Mouse (Mus musculus): ENCODE measurements around the gene Dram1. TPM values are rescaled to one million over a fixed set of nuclear protein-coding genes. Genes with fewer than 3 reads are reported as not detected.

The Dram1 gene
- polyA plus RNA-seq, 1 experiment from 2014 or later = 0.44 TPM

DNA sequence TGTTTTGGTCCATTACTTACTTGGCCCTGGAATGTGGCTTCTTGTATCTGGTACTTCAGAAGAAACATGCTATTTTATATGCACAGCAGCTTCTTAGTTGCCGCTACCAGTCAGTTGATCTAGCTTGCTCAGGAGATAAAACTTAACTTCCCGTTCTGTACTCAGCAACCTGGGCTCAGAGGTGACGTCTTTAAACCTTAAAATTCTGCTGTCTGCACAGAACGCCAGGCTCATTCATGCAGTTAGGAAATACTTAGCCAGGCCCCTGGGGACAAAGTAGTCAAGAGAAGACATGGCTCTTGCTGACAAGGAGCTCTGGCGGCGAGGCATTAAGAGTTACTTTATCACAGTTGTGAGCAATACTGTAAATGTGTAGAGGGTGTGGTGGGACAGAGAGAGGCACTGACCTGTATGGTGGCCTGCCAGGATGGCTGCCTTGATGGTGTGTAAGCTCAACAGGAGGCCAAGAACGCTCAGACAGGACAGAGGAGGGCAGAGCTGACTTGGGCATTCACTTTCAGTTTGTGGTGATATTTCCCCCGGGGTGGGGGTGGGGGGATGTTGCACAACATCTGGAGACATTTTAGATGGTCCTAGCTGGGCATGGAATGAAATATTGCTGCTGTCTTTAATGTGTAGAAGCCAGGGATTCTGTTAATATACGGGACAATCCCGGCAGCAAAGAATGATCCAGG is 11.4 kb upstream of the Dram1 start:
- Histone ChIP-seq H3K9me3 (replicated peaks; ENCODE audit: control insufficient read depth, low read length) (no peaks in the 10 kb centered on the region), H3K36me3 (ENCODE audit: control insufficient read depth, insufficient read depth, low read length) (no peaks in the 10 kb centered on the region), H3K4me1 (ENCODE audit: control insufficient read depth, insufficient read depth, low read length) (no peaks in the 10 kb centered on the region; the same call in 1 of the 2 replicates), H3K27ac (ENCODE audit: low read depth, low read length) (no peak overlapping the region), H3K9ac (ENCODE audit: low read length) (no peak overlapping the region), H3K4me2 (ENCODE audit: low read length) (no peak overlapping the region), H3K27me3 (replicated peaks; ENCODE audit: control insufficient read depth, insufficient read depth, low read length) (no peaks in the 10 kb centered on the region), H3K4me3 (ENCODE audit: low read depth, low read length) (no peak overlapping the region)
- no peak for ATAC-seq
- 72% methylated on average over 10 of the region's 10 CpGs for WGBS
- DNase-seq (ENCODE audit: low spot score) = no peak

- ATAC-seq (no peak), DNase-seq (ENCODE audit: low spot score) (no peak)
- Histone ChIP-seq H3K27ac (ENCODE audit: low read depth, low read length) (no peak overlapping the region), H3K4me3 (ENCODE audit: low read depth, low read length) (no peak overlapping the region), H3K27me3 (replicated peaks; ENCODE audit: control insufficient read depth, insufficient read depth, low read length) (no peaks in the 10 kb centered on the region), H3K36me3 (ENCODE audit: control insufficient read depth, insufficient read depth, low read length) (no peaks in the 10 kb centered on the region), H3K4me2 (ENCODE audit: low read length) (no peak overlapping the region), H3K9ac (ENCODE audit: low read length) (no peak overlapping the region), H3K4me1 (ENCODE audit: control insufficient read depth, insufficient read depth, low read length) (no peaks in the 10 kb centered on the region; the same call in 1 of the 2 replicates), H3K9me3 (replicated peaks; ENCODE audit: control insufficient read depth, low read length) (no peaks in the 10 kb centered on the region)
- WGBS = 64% methylated on average over 4 of the region's 4 CpGs
These were observed 10.7 kb upstream of the Dram1 start for GRCm38 (mm10) chr10:88389576-88389975.

GRCm38 (mm10) chr10:88386251-88386650 is 7.4 kb upstream of the Dram1 start:
- 78% methylated on average over 6 of the region's 6 CpGs for WGBS
- H3K4me2 ChIP-seq (ENCODE audit: low read length) = no peak overlapping the region
- H3K36me3 ChIP-seq (ENCODE audit: control insufficient read depth, insufficient read depth, low read length) = no peaks in the 10 kb centered on the region
- no peak overlapping the region for H3K9ac ChIP-seq (ENCODE audit: low read length)
- ATAC-seq = no peak
- H3K27me3 ChIP-seq (replicated peaks; ENCODE audit: control insufficient read depth, insufficient read depth, low read length) = no peaks in the 10 kb centered on the region
- no peak overlapping the region for H3K4me3 ChIP-seq (ENCODE audit: low read depth, low read length)
- DNase-seq (ENCODE audit: low spot score) = no peak
- H3K27ac ChIP-seq (ENCODE audit: low read depth, low read length) = no peak overlapping the region
- no peaks in the 10 kb centered on the region for H3K9me3 ChIP-seq (replicated peaks; ENCODE audit: control insufficient read depth, low read length)
- H3K4me1 ChIP-seq (ENCODE audit: control insufficient read depth, insufficient read depth, low read length) = peaks cover under 1% of the 10 kb centered on the region; the same call in 1 of the 2 replicates

GRCm38 (mm10) chr10:88385758-88386157 is 6.9 kb upstream of the Dram1 start:
- WGBS = 75% methylated on average over 6 of the region's 6 CpGs
- peaks cover 2% of the 10 kb centered on the region for H3K4me1 ChIP-seq (ENCODE audit: control insufficient read depth, insufficient read depth, low read length)
- DNase-seq (ENCODE audit: low spot score) (no peak), ATAC-seq (no peak)
- H3K4me3 ChIP-seq (ENCODE audit: low read depth, low read length) = no peak overlapping the region
- H3K9me3 ChIP-seq (replicated peaks; ENCODE audit: control insufficient read depth, low read length) = no peaks in the 10 kb centered on the region
- H3K27ac ChIP-seq (ENCODE audit: low read depth, low read length) = no peak overlapping the region
- no peak overlapping the region for H3K9ac ChIP-seq (ENCODE audit: low read length)
- H3K27me3 ChIP-seq (replicated peaks; ENCODE audit: control insufficient read depth, insufficient read depth, low read length) = no peaks in the 10 kb centered on the region
- no peaks in the 10 kb centered on the region for H3K36me3 ChIP-seq (ENCODE audit: control insufficient read depth, insufficient read depth, low read length)
- H3K4me2 ChIP-seq (ENCODE audit: low read length) = no peak overlapping the region

GRCm38 (mm10) chr10:88385290-88385689 is 6.4 kb upstream of the Dram1 start:
- no peak overlapping the region for H3K27ac ChIP-seq (ENCODE audit: low read depth, low read length)
- H3K4me1 ChIP-seq (ENCODE audit: control insufficient read depth, insufficient read depth, low read length) = peaks cover 4% of the 10 kb centered on the region
- H3K9ac ChIP-seq (ENCODE audit: low read length) = no peak overlapping the region
- 92% methylated on average over 11 of the region's 11 CpGs for WGBS
- DNase-seq (ENCODE audit: low spot score) (no peak), ATAC-seq (no peak)
- no peak overlapping the region for H3K4me2 ChIP-seq (ENCODE audit: low read length)
- H3K4me3 ChIP-seq (ENCODE audit: low read depth, low read length) = no peak overlapping the region
- no peaks in the 10 kb centered on the region for H3K36me3 ChIP-seq (ENCODE audit: control insufficient read depth, insufficient read depth, low read length)
- no peaks in the 10 kb centered on the region for H3K27me3 ChIP-seq (replicated peaks; ENCODE audit: control insufficient read depth, insufficient read depth, low read length)
- H3K9me3 ChIP-seq (replicated peaks; ENCODE audit: control insufficient read depth, low read length) = no peaks in the 10 kb centered on the region

GRCm38 (mm10) chr10:88384081-88384480 is 5.2 kb upstream of the Dram1 start:
- WGBS = 67% methylated on average over 5 of the region's 5 CpGs
- no peaks in the 10 kb centered on the region for H3K36me3 ChIP-seq (ENCODE audit: control insufficient read depth, insufficient read depth, low read length)
- H3K9ac ChIP-seq (ENCODE audit: low read length) = no peak overlapping the region
- DNase-seq (ENCODE audit: low spot score) (no peak), ATAC-seq (no peak)
- H3K9me3 ChIP-seq (replicated peaks; ENCODE audit: control insufficient read depth, low read length) = no peaks in the 10 kb centered on the region
- peaks cover 7% of the 10 kb centered on the region for H3K4me1 ChIP-seq (ENCODE audit: control insufficient read depth, insufficient read depth, low read length)
- H3K4me2 ChIP-seq (ENCODE audit: low read length) = no peak overlapping the region
- H3K27ac ChIP-seq (ENCODE audit: low read depth, low read length) = no peak overlapping the region
- no peaks in the 10 kb centered on the region for H3K27me3 ChIP-seq (replicated peaks; ENCODE audit: control insufficient read depth, insufficient read depth, low read length)
- H3K4me3 ChIP-seq (ENCODE audit: low read depth, low read length) = no peak overlapping the region

DNA sequence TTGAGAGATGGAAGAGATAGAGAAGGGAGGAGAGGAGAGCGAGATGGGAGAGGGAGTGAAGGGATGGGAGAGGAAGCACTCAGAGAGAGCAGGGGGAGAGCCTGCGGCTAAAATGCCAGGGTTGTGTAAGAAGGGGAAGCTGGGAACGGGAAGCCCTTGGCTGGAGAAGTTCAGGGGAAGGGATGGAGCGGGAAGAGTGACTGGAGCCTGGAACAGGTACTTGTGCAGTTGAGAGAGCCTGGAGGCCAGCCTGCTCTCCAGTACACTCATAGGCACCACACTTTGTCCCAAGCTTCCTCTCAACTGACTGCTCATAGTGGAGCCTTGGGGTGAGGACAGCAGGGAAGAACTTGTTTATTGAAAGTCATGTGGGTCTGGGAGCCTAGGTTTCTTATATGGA is 4.6 kb upstream of the Dram1 start:
- Histone ChIP-seq H3K4me3 (ENCODE audit: low read depth, low read length) (no peak overlapping the region), H3K9me3 (replicated peaks; ENCODE audit: control insufficient read depth, low read length) (no peaks in the 10 kb centered on the region), H3K27me3 (replicated peaks; ENCODE audit: control insufficient read depth, insufficient read depth, low read length) (no peaks in the 10 kb centered on the region), H3K27ac (ENCODE audit: low read depth, low read length) (no peak overlapping the region), H3K4me2 (ENCODE audit: low read length) (no peak overlapping the region), H3K4me1 (ENCODE audit: control insufficient read depth, insufficient read depth, low read length) (peaks cover 7% of the 10 kb centered on the region), H3K9ac (ENCODE audit: low read length) (no peak overlapping the region), H3K36me3 (ENCODE audit: control insufficient read depth, insufficient read depth, low read length) (no peaks in the 10 kb centered on the region)
- DNase-seq (ENCODE audit: low spot score) (no peak), ATAC-seq (no peak)
- 74% methylated on average over 4 of the region's 4 CpGs for WGBS

GRCm38 (mm10) chr10:88382009-88382408 is 3.1 kb upstream of the Dram1 start:
- WGBS = 88% methylated on average over 6 of the region's 6 CpGs
- Histone ChIP-seq H3K27me3 (replicated peaks; ENCODE audit: control insufficient read depth, insufficient read depth, low read length) (no peaks in the 10 kb centered on the region), H3K4me1 (ENCODE audit: control insufficient read depth, insufficient read depth, low read length) (peaks cover 7% of the 10 kb centered on the region), H3K9ac (ENCODE audit: low read length) (no peak overlapping the region), H3K4me3 (ENCODE audit: low read depth, low read length) (no peak overlapping the region), H3K27ac (ENCODE audit: low read depth, low read length) (no peak overlapping the region), H3K9me3 (replicated peaks; ENCODE audit: control insufficient read depth, low read length) (no peaks in the 10 kb centered on the region), H3K4me2 (ENCODE audit: low read length) (no peak overlapping the region), H3K36me3 (ENCODE audit: control insufficient read depth, insufficient read depth, low read length) (no peaks in the 10 kb centered on the region)
- ATAC-seq (no peak), DNase-seq (ENCODE audit: low spot score) (no peak)

DNA sequence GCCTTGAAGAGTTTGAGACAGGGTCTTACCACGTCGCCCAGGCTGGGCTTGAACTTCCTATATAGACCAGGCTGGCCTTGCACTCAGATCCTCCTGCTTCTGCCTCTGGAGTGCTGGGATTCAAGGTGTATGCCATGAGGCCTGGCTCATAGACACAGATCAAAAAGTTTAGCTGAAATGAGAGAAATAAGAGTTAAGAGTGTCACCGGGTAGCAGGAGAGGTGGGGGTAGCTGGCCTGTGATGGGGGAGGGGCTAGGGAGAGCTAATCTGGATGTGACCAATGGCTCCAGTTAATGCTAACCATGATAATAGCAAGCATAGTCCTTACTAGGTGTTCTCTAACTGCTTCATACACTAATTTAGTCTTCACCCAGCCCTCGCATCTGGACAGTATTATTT is 2.4 kb upstream of the Dram1 start:
- Histone ChIP-seq H3K36me3 (ENCODE audit: control insufficient read depth, insufficient read depth, low read length) (no peaks in the 10 kb centered on the region), H3K4me3 (ENCODE audit: low read depth, low read length) (no peak overlapping the region), H3K4me1 (ENCODE audit: control insufficient read depth, insufficient read depth, low read length) (peaks cover 7% of the 10 kb centered on the region), H3K27me3 (replicated peaks; ENCODE audit: control insufficient read depth, insufficient read depth, low read length) (no peaks in the 10 kb centered on the region), H3K9ac (ENCODE audit: low read length) (no peak overlapping the region), H3K4me2 (ENCODE audit: low read length) (no peak overlapping the region), H3K9me3 (replicated peaks; ENCODE audit: control insufficient read depth, low read length) (no peaks in the 10 kb centered on the region), H3K27ac (ENCODE audit: low read depth, low read length) (no peak overlapping the region)
- ATAC-seq = no peak
- WGBS = 89% methylated on average over 4 of the region's 4 CpGs
- no peak for DNase-seq (ENCODE audit: low spot score)
